Mouse (Mus musculus): ENCODE results near the gene Taar7f. TPM values are rescaled to one million over a fixed set of nuclear protein-coding genes. Genes with fewer than 3 reads are reported as not detected.

The Taar7f gene
- polyA plus RNA-seq (2012; fragmentation: generic; extraction: Trizol), result not detected

GRCm38 (mm10) chr10:24049210-24049609 is at the start of gene Taar7f:
Gene Taar7f, plus strand, starts transcription at chr10:24049510.

DNA sequence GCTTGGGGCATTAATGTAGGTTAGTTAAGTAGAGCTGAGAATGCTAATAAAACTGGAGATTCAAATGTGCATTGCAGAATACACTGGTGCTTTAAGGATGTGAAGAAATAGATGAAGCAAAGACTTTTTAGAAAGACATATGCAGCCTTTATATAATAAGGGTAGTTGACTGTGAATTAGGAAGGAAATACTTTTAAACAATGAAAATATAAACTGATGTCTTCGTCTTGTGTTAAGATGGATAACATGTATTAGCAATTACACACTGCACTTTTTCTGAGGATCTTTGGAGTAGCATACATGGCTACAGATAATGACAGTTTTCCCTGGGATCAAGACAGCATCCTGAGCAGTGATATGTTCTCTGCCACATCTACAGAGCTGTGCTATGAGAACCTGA is 49.7 kb upstream of the Taar7f start, which contains the start of gene Taar7b:
TSS of gene Taar7b (plus strand) at position 301 of the 400 bp plus-strand sequence.

DNA sequence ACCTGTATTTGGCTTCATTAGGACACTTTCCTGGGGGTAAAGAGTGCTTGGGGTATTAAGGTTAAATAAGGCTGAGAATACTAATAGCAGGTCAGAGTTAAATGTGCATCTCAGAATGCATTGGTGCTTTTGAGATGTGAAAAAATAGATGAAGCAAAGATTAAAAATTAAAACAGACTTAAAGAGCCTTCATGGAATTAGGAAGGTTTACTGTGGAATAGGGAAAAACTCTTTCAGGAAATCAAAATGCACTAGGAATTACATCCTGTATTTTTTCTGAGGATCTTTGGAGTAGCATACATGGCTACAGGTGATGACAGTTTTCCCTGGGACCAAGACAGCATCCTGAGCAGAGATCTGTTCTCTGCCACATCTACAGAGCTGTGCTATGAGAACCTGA is 22.4 kb upstream of the Taar7f start, which contains the start of gene Taar7d:
TSS of gene Taar7d (plus strand) at position 301 of the 400 bp plus-strand sequence.

GRCm38 (mm10) chr10:24037314-24037713 is 12.0 kb upstream of the Taar7f start, which contains the start of gene Taar7e:
Gene Taar7e, plus strand, starts transcription at chr10:24037614.

DNA sequence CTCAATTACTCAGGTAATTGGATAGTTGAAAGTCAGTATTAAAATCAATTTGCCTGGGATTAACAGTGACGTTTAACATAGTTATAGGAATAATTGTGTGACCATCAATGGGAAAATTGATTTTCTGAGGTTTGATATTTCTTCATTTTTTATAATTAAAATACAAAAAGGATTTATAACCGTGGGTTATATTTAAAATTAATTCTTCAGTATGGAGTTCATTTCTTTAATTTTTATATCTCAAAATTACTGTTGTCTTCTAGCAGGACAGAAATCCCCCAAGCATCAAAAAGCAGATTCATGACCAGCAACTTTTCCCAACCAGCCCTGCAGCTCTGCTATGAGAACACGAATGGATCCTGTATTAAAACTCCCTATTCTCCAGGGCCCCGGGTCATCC is 26.9 kb downstream of the Taar7f start, which contains the start of gene Taar8a:
TSS of gene Taar8a (plus strand) at position 301 of the 400 bp plus-strand sequence.

DNA sequence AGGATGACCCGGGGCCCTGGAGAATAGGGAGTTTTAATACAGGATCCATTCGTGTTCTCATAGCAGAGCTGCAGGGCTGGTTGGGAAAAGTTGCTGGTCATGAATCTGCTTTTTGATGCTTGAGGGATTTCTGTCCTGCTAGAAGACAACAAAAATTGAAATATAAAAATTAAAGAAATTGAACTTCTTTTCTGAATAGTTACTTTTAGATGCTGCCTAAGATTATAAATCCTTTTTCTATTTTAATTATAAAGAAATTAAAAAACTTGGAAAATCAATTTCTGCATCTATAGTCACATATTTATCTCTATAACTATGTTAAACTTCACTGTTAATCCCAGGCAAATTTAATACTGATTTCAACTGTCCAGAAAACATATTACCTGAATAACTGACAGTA is 42.9 kb downstream of the Taar7f start, which contains the start of gene Taar8b:
TSS of gene Taar8b (minus strand) at position 101 of the 400 bp plus-strand sequence.

Other genes starting within 250 kb of the Taar7f start
- gene Vnn3, start 198.0 kb upstream of the Taar7f start, polyA plus RNA-seq (2012; fragmentation: generic; extraction: Trizol), result not detected
- gene Vnn1, start 154.8 kb upstream of the Taar7f start, polyA plus RNA-seq (2012; fragmentation: generic; extraction: Trizol), result under 1 TPM; 0.09 to 0.57 TPM
- gene Taar1, start 129.2 kb upstream of the Taar7f start, polyA plus RNA-seq (2012; fragmentation: generic; extraction: Trizol), result not detected
- not detected for gene Taar2, start 110.9 kb upstream of the Taar7f start, polyA plus RNA-seq (2012; fragmentation: generic; extraction: Trizol)
- not detected for gene Taar3, start 100.0 kb upstream of the Taar7f start, polyA plus RNA-seq (2012; fragmentation: generic; extraction: Trizol)
- gene Taar4, start 89.0 kb upstream of the Taar7f start, polyA plus RNA-seq (2012; fragmentation: generic; extraction: Trizol), result not detected
- gene Taar5, start 78.8 kb upstream of the Taar7f start, polyA plus RNA-seq (2012; fragmentation: generic; extraction: Trizol), result under 1 TPM in 1 of 2 experiments, not detected in 1; 0.05 TPM
- not detected for gene Taar6, start 63.9 kb upstream of the Taar7f start, polyA plus RNA-seq (2012; fragmentation: generic; extraction: Trizol)
- not detected for gene Taar7a, start 56.0 kb upstream of the Taar7f start, polyA plus RNA-seq (2012; fragmentation: generic; extraction: Trizol)
- not detected for gene Taar7b, start 49.6 kb upstream of the Taar7f start, polyA plus RNA-seq (2012; fragmentation: generic; extraction: Trizol)
- gene Taar7d, start 22.3 kb upstream of the Taar7f start, polyA plus RNA-seq (2012; fragmentation: generic; extraction: Trizol), result not detected
- gene Taar7e, start 11.9 kb upstream of the Taar7f start, polyA plus RNA-seq (2012; fragmentation: generic; extraction: Trizol), result not detected
- not detected for gene Taar8a, start 27.0 kb downstream of the Taar7f start, polyA plus RNA-seq (2012; fragmentation: generic; extraction: Trizol)
- not detected for gene Taar8b, start 42.8 kb downstream of the Taar7f start, polyA plus RNA-seq (2012; fragmentation: generic; extraction: Trizol)
- gene Taar8c, start 52.4 kb downstream of the Taar7f start, polyA plus RNA-seq (2012; fragmentation: generic; extraction: Trizol), result not detected
- gene Taar9, start 60.0 kb downstream of the Taar7f start, polyA plus RNA-seq (2012; fragmentation: generic; extraction: Trizol), result not detected
- gene Stx7, start 99.8 kb downstream of the Taar7f start, polyA plus RNA-seq (2012; fragmentation: generic; extraction: Trizol), result 10 to 100 TPM in 1 of 2 experiments, 1 to 10 TPM in 1; 4.6 to 53.3 TPM
- not detected for gene Moxd1, start 174.0 kb downstream of the Taar7f start, polyA plus RNA-seq (2012; fragmentation: generic; extraction: Trizol)